Mouse (Mus musculus): Measurements from ENCODE around the gene Slc23a2. TPM values are rescaled to one million over a fixed set of nuclear protein-coding genes. Genes with fewer than 3 reads are reported as not detected.

Slc23a2 gene
- polyA plus RNA-seq, 1 experiment from 2014 or later, result 5.6 TPM

DNA sequence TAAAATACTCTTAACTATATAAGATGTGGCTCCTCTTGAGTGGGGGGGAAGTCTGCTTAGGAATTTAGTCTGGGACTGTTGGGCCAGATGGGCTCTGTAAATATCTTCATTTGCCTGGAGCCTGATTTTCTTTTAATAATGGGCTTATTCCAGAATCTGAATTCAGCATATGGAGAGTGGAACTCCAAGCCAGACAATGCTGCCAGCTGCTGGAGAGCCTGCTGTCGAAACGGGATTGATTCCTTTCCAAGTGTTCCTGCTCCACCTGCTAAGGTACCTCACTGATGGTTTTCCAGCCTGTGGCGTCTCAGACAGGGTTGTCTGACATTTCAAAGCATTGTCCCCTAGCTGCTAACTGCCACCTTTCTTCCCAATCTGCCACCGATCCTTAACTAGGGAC is 12.6 kb upstream of the Slc23a2 start:
- ATAC-seq (ENCODE audit: low FRiP score, low TSS enrichment) (no peak), DNase-seq (ENCODE audit: low spot score) (no peak)
- Histone ChIP-seq H3K9me3 (ENCODE audit: control insufficient read depth, low read length) (no peaks in the 10 kb centered on the region), H3K4me3 (ENCODE audit: low read depth, low read length) (no peak overlapping the region), H3K27me3 (ENCODE audit: control insufficient read depth, insufficient read depth, low read length) (no peaks in the 10 kb centered on the region), H3K4me1 (replicated peaks; ENCODE audit: control insufficient read depth, insufficient read depth) (no peaks in the 10 kb centered on the region), H3K4me2 (replicated peaks; ENCODE audit: low read depth) (no peak overlapping the region), H3K27ac (replicated peaks) (no peak overlapping the region), H3K36me3 (ENCODE audit: control insufficient read depth, insufficient read depth, low read length) (no peaks in the 10 kb centered on the region), H3K9ac (ENCODE audit: low read length) (no peak overlapping the region)
- 50% methylated on average over 4 of the region's 4 CpGs for WGBS
- TF ChIP-seq EP300 (optimal IDR thresholded peaks at IDR 0.05) (no peak), CTCF (IDR thresholded peaks at IDR 0.05; ENCODE audit: low read depth) (no peak)

DNA sequence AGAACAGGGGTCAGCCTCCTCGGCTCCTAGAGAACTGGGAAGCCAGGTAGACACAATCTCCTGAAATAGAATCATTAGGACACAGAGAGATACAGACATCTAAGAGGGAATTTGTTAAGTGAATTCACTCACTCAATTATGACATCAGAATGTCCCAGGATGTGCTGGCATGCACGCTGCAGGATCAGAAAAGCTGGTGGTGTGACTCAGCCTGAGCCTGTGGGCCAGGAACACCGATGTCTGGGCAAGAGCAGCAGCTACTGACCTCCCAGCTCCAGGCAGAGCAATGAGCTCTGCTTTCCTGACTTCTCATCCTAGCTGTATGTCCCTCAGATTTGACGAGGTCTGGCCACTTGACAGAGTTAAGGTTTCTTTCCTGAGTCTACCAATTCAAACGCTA is 7.8 kb upstream of the Slc23a2 start:
- Histone ChIP-seq H3K4me1 (replicated peaks; ENCODE audit: control insufficient read depth, insufficient read depth) (no peaks in the 10 kb centered on the region), H3K4me3 (ENCODE audit: low read depth, low read length) (no peak overlapping the region), H3K27me3 (ENCODE audit: control insufficient read depth, insufficient read depth, low read length) (no peaks in the 10 kb centered on the region), H3K9me3 (ENCODE audit: control insufficient read depth, low read length) (no peaks in the 10 kb centered on the region), H3K9ac (ENCODE audit: low read length) (no peak overlapping the region), H3K27ac (replicated peaks) (no peak overlapping the region), H3K36me3 (ENCODE audit: control insufficient read depth, insufficient read depth, low read length) (no peaks in the 10 kb centered on the region), H3K4me2 (replicated peaks; ENCODE audit: low read depth) (no peak overlapping the region)
- TF ChIP-seq CTCF (IDR thresholded peaks at IDR 0.05; ENCODE audit: low read depth) (no peak), EP300 (optimal IDR thresholded peaks at IDR 0.05) (no peak)
- DNase-seq (ENCODE audit: low spot score), result no peak
- WGBS, result 40% methylated on average over 5 of the region's 5 CpGs
- ATAC-seq (ENCODE audit: low FRiP score, low TSS enrichment), result no peak

DNA sequence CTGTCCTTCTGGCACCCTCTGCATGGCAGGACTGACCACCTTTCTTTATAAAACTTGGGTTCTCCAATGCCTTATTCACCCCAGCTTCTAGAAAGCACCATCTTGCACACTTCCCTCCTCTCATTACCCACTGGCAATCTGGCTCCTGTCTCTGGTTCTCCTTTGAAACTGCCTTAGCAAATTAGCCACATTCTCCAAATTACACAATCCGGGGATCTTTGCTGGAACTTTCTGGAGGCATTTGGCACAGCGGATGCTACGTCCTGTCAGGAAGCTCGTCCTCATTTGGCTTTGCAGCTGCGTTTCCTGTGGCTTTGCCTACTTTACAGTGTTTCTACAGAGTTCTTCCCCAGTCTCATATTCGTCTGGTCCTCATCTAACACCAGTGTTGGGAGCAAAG is 6.7 kb upstream of the Slc23a2 start:
- no peak overlapping the region for H3K9ac ChIP-seq (ENCODE audit: low read length)
- no peaks in the 10 kb centered on the region for H3K9me3 ChIP-seq (ENCODE audit: control insufficient read depth, low read length)
- H3K4me2 ChIP-seq (replicated peaks; ENCODE audit: low read depth), result no peak overlapping the region
- ATAC-seq (ENCODE audit: low FRiP score, low TSS enrichment), result no peak
- WGBS, result 68% methylated on average over 6 of the region's 6 CpGs
- TF ChIP-seq CTCF (IDR thresholded peaks at IDR 0.05; ENCODE audit: low read depth) (no peak), EP300 (optimal IDR thresholded peaks at IDR 0.05) (no peak)
- H3K27me3 ChIP-seq (ENCODE audit: control insufficient read depth, insufficient read depth, low read length), result no peaks in the 10 kb centered on the region
- no peak overlapping the region for H3K27ac ChIP-seq (replicated peaks)
- no peaks in the 10 kb centered on the region for H3K36me3 ChIP-seq (ENCODE audit: control insufficient read depth, insufficient read depth, low read length)
- no peaks in the 10 kb centered on the region for H3K4me1 ChIP-seq (replicated peaks; ENCODE audit: control insufficient read depth, insufficient read depth)
- H3K4me3 ChIP-seq (ENCODE audit: low read depth, low read length), result no peak overlapping the region
- no peak for DNase-seq (ENCODE audit: low spot score)

DNA sequence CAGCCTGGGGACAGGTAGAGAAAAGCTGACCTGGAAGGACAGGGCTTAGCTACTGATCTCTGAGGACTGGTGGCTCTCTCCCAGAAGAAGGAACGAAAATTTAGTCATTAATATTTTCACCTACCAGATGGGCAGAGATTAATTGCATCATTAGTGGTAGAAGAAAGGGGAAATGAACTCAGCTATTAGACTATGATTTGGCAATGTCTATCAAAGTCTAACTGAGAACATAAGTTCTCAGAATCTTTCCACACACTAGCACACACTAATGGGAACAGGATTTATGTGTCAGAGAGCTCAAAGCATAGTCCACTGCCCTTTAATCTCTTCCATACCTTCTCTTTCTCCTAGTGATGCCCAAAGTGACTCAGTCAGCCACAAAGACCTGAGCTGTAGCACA is 6.0 kb upstream of the Slc23a2 start:
- H3K27ac ChIP-seq (replicated peaks), result no peak overlapping the region
- H3K27me3 ChIP-seq (ENCODE audit: control insufficient read depth, insufficient read depth, low read length), result no peaks in the 10 kb centered on the region
- no peaks in the 10 kb centered on the region for H3K36me3 ChIP-seq (ENCODE audit: control insufficient read depth, insufficient read depth, low read length)
- H3K9ac ChIP-seq (ENCODE audit: low read length), result no peak overlapping the region
- TF ChIP-seq CTCF (IDR thresholded peaks at IDR 0.05; ENCODE audit: low read depth), result no peak
- TF ChIP-seq EP300 (optimal IDR thresholded peaks at IDR 0.05), result no peak
- WGBS, result 67% methylated on average over 1 of the region's 1 CpGs
- H3K4me1 ChIP-seq (replicated peaks; ENCODE audit: control insufficient read depth, insufficient read depth), result no peaks in the 10 kb centered on the region
- H3K4me3 ChIP-seq (ENCODE audit: low read depth, low read length), result no peak overlapping the region
- H3K9me3 ChIP-seq (ENCODE audit: control insufficient read depth, low read length), result no peaks in the 10 kb centered on the region
- no peak for DNase-seq (ENCODE audit: low spot score)
- ATAC-seq (ENCODE audit: low FRiP score, low TSS enrichment), result no peak
- no peak overlapping the region for H3K4me2 ChIP-seq (replicated peaks; ENCODE audit: low read depth)

DNA sequence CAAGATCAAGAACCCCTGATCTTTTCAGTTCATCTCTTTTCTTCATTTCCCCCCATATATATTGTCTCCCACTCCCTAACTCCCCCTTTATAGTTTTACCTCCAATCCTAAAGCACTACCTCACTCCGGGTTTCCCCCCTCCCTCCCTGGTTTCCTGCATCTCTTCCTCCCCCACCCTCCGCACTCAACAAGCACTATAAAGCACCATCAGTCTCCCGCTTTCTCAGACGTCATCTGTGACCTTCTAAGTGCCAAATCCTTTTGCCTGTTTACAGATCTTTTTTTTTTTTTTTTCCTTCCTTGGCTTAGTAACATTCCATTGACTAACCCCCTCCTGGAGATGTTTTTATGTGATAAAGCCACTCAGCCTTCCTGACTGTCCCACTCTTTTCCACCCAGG is 1.6 kb upstream of the Slc23a2 start:
- no peaks in the 10 kb centered on the region for H3K9me3 ChIP-seq (ENCODE audit: control insufficient read depth, low read length)
- H3K4me3 ChIP-seq (ENCODE audit: low read depth, low read length), result no peak overlapping the region
- H3K9ac ChIP-seq (ENCODE audit: low read length), result no peak overlapping the region
- 26% methylated on average over 4 of the region's 4 CpGs for WGBS
- no peak for TF ChIP-seq EP300 (optimal IDR thresholded peaks at IDR 0.05)
- no peak for TF ChIP-seq CTCF (IDR thresholded peaks at IDR 0.05; ENCODE audit: low read depth)
- ATAC-seq (ENCODE audit: low FRiP score, low TSS enrichment), result no peak
- H3K4me1 ChIP-seq (replicated peaks; ENCODE audit: control insufficient read depth, insufficient read depth), result no peaks in the 10 kb centered on the region
- H3K27me3 ChIP-seq (ENCODE audit: control insufficient read depth, insufficient read depth, low read length), result no peaks in the 10 kb centered on the region
- H3K4me2 ChIP-seq (replicated peaks; ENCODE audit: low read depth), result no peak overlapping the region
- H3K36me3 ChIP-seq (ENCODE audit: control insufficient read depth, insufficient read depth, low read length), result no peaks in the 10 kb centered on the region
- DNase-seq (ENCODE audit: low spot score), result no peak
- no peak overlapping the region for H3K27ac ChIP-seq (replicated peaks)

DNA sequence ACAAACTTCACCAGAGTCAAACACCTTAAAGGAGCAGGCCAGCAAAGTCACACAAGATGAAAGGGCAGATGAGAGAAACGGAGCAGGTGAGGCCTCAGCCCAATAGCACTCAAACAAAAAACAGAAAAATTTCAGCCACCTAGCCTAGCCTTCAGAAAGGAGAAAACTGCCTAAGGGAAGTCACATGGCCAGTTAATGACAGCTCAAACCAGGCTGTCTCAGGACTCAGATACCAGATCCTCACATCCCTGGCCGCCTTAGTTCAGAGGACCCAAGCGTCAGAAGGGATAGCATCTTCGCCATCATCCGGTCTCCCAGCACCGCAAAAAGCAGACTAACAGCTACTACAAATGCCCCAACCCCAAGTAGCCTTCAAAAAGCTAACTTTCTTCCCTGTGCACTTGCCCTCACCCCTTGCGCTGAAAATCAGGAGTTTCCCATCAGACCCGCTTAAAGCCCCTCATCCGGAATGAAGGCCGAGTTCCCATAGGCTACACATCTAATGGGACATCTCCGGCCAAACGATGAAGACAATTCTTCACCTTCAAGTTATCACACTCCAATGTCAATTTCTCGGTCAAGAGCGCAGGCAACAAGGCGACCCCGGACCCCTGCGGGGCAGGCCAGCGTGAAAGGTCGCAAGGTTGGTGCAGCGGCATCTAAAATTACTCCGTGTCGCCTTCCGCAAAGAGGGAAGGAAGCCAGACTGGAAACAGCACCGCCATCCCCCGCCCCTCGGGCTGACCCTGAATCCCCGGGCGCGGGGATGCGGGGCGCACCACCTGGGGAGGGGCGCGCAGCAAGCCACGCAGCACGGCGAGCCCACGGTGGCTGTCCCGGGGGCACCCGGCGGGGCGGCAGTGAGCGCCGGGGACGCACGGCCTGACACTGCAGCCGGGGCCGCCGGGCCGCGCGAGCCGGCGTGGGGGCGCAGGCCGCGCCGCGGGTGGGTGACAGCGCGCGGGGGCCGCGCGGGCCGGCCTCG is 673 bp downstream of the Slc23a2 start:
- ATAC-seq (ENCODE audit: low FRiP score, low TSS enrichment) (peak; percentile 48), DNase-seq (ENCODE audit: low spot score) (peak; percentile 26)
- WGBS, result 4% methylated on average over 57 of the region's 66 CpGs
- Histone ChIP-seq H3K36me3 (ENCODE audit: control insufficient read depth, insufficient read depth, low read length) (no peaks in the 10 kb centered on the region), H3K27ac (replicated peaks) (peak overlapping the region; percentile 53; the same call in 1 of the 2 replicates), H3K4me1 (replicated peaks; ENCODE audit: control insufficient read depth, insufficient read depth) (no peaks in the 10 kb centered on the region), H3K4me2 (replicated peaks; ENCODE audit: low read depth) (peak overlapping the region; percentile 98), H3K4me3 (ENCODE audit: low read depth, low read length) (peak overlapping the region; percentile 75), H3K27me3 (ENCODE audit: control insufficient read depth, insufficient read depth, low read length) (no peaks in the 10 kb centered on the region), H3K9me3 (ENCODE audit: control insufficient read depth, low read length) (no peaks in the 10 kb centered on the region), H3K9ac (ENCODE audit: low read length) (peak overlapping the region; percentile 89)
- no peak for TF ChIP-seq CTCF (IDR thresholded peaks at IDR 0.05; ENCODE audit: low read depth)
- no peak for TF ChIP-seq EP300 (optimal IDR thresholded peaks at IDR 0.05)

Measured in stomach, postnatal 0 days (tissue).